Mouse (Mus musculus) olfactory bulb, adult 2 months (tissue): ENCODE measurements around the gene Sectm1a.
A peak's percentile ranks its signal among the peaks of the same experiment; 100 is the strongest.

ENCODE experiments used
- CTCF ChIP-seq: fragments of 200-500 bp; IDR thresholded peaks from 2 replicates; pipeline ENCODE4 v1.5.1; 2012; ENCODE audit warnings: low read depth, mild to moderate bottlenecking, low read length, moderate library complexity; ENCODE audit not compliant: insufficient read depth
- POLR2A ChIP-seq: fragments of 200-500 bp; IDR thresholded peaks from 2 replicates; pipeline ENCODE4 v1.6.1; 2012; ENCODE audit warnings: mild to moderate bottlenecking, low read depth, low read length, moderate library complexity; ENCODE audit not compliant: insufficient read depth

DNA sequence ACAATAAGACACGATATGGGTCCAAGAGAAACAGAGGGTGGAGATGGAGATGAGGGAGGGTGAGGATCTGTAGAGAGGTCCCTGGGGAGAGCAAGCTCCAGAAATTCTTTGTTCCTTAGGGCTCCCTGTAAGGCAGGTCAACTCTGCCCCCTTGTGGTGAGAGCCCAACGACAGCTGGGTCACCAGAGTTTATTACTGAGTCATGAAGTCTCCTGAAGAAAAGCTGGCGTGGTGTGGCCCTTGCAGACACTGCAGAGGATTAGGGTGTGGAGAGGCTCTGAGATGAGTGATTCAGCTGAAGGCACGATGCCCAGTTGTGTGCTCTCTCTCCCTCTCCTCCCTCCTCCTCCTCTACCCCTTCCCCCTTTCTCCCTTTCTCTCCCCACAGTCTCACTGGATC is 39.8 kb downstream of the Sectm1a start:
- TF ChIP-seq POLR2A (no peak), CTCF (peak; percentile 68)
